Mouse (Mus musculus) C2C12 (cell line): ENCODE results near the gene Tspan15. TPM values are rescaled to one million over a fixed set of nuclear protein-coding genes. Genes with fewer than 3 reads are reported as not detected.

Experiments used
- H3K27me3 ChIP-seq: one replicate; pipeline ENCODE4 v1.6.1; 2011; ENCODE audit not compliant: control insufficient read depth, insufficient read depth, insufficient read length
- H3K36me3 ChIP-seq: one replicate; pipeline ENCODE4 v1.6.1; 2011; ENCODE audit not compliant: control insufficient read depth, insufficient read depth
- H3K4me3 ChIP-seq: one replicate; pipeline ENCODE4 v1.5.1; 2011; ENCODE audit warnings: mild to moderate bottlenecking, control low read depth; ENCODE audit not compliant: poor library complexity, insufficient read depth, severe bottlenecking
- H3K79me2 ChIP-seq: one replicate; pipeline ENCODE4 v1.6.1; 2011; ENCODE audit not compliant: control insufficient read depth, insufficient read depth
- H3K79me3 ChIP-seq: one replicate; pipeline ENCODE4 v1.6.1; 2011; ENCODE audit warnings: low read depth, control low read depth
- H3ac ChIP-seq: one replicate; pipeline ENCODE3; 2011; ENCODE audit warnings: low read depth; ENCODE audit not compliant: control insufficient read depth, insufficient read length
- CEBPB ChIP-seq: IDR thresholded peaks from one replicate; pipeline ENCODE4 v1.6.1; 2011; ENCODE audit warnings: low read depth, mild to moderate bottlenecking, control low read depth, moderate library complexity
- CTCF ChIP-seq: IDR thresholded peaks from one replicate; pipeline ENCODE4 v1.5.1; 2011; ENCODE audit not compliant: control insufficient read depth, insufficient read depth, insufficient read length
- FOSL1 ChIP-seq: IDR thresholded peaks from one replicate; pipeline ENCODE4 v1.8.0; 2011; ENCODE audit warnings: mild to moderate bottlenecking, low read length; ENCODE audit not compliant: poor library complexity, insufficient read depth, severe bottlenecking
- MAX ChIP-seq: IDR thresholded peaks from one replicate; pipeline ENCODE4 v1.6.1; 2011; ENCODE audit warnings: mild to moderate bottlenecking, control low read depth
- MYOD1 ChIP-seq: IDR thresholded peaks from one replicate; pipeline ENCODE4 v1.6.1; 2011; ENCODE audit warnings: low read depth; ENCODE audit not compliant: control insufficient read depth, insufficient read length
- MYOG ChIP-seq: IDR thresholded peaks from one replicate; pipeline ENCODE4 v1.6.1; 2011; ENCODE audit not compliant: control insufficient read depth, insufficient read length; ENCODE audit errors: extremely low read depth
- USF1 ChIP-seq: IDR thresholded peaks from one replicate; pipeline ENCODE4 v1.6.1; 2011; ENCODE audit warnings: low read depth, mild to moderate bottlenecking, control low read depth, moderate library complexity
- polyA plus RNA-seq: library from polyadenylated mRNA; unstranded; fragments of >200 nt; fragmentation: generic; extraction: Trizol; gene quantifications from one replicate; pipeline ENCODE4 v1.2.1, GENCODE M21; 2012; ENCODE audit warnings: missing spikeins

Tspan15 gene
- polyA plus RNA-seq, 1 experiment = 5.6 TPM

GRCm38 (mm10) chr10:62247156-62247555 lies 16.1 kb upstream of the Tspan15 start:
- no peaks in the 10 kb centered on the region for H3K36me3 ChIP-seq
- TF ChIP-seq MYOG (no peak), CTCF (no peak)
- H3K79me2 ChIP-seq = no peaks in the 10 kb centered on the region
- no peaks in the 10 kb centered on the region for H3K27me3 ChIP-seq
- no peak overlapping the region for H3K4me3 ChIP-seq
- no peak overlapping the region for H3ac ChIP-seq
- H3K79me3 ChIP-seq = no peaks in the 10 kb centered on the region

- no peaks in the 10 kb centered on the region for H3K79me2 ChIP-seq
- no peaks in the 10 kb centered on the region for H3K79me3 ChIP-seq
- no peak overlapping the region for H3ac ChIP-seq
- no peaks in the 10 kb centered on the region for H3K36me3 ChIP-seq
- H3K27me3 ChIP-seq = no peaks in the 10 kb centered on the region
- TF ChIP-seq CTCF = no peak
- no peak for TF ChIP-seq FOSL1
- no peak for TF ChIP-seq MYOG
- no peak for TF ChIP-seq MYOD1
- no peak for TF ChIP-seq MAX
- no peak for TF ChIP-seq USF1
- no peak for TF ChIP-seq CEBPB
- no peak overlapping the region for H3K4me3 ChIP-seq
Measured at GRCm38 (mm10) chr10:62244067-62244466, 13.0 kb upstream of the Tspan15 start.

- Histone ChIP-seq H3K79me2 (no peaks in the 10 kb centered on the region), H3ac (no peak overlapping the region), H3K27me3 (no peaks in the 10 kb centered on the region), H3K4me3 (no peak overlapping the region), H3K79me3 (no peaks in the 10 kb centered on the region), H3K36me3 (no peaks in the 10 kb centered on the region)
- no peak for TF ChIP-seq MAX
- no peak for TF ChIP-seq FOSL1
- TF ChIP-seq CTCF = no peak
- no peak for TF ChIP-seq MYOD1
- TF ChIP-seq CEBPB = no peak
- no peak for TF ChIP-seq MYOG
- no peak for TF ChIP-seq USF1
Measured at GRCm38 (mm10) chr10:62242896-62243295, 11.8 kb upstream of the Tspan15 start.

- H3ac ChIP-seq = no peak overlapping the region
- no peaks in the 10 kb centered on the region for H3K79me2 ChIP-seq
- H3K27me3 ChIP-seq = no peaks in the 10 kb centered on the region
- TF ChIP-seq CEBPB (no peak), MAX (no peak), MYOG (no peak), FOSL1 (no peak), USF1 (no peak), CTCF (no peak), MYOD1 (no peak)
- H3K79me3 ChIP-seq = no peaks in the 10 kb centered on the region
- H3K36me3 ChIP-seq = no peaks in the 10 kb centered on the region
- H3K4me3 ChIP-seq = no peak overlapping the region
Measured at GRCm38 (mm10) chr10:62242358-62242757, 11.3 kb upstream of the Tspan15 start.

GRCm38 (mm10) chr10:62239270-62239669 lies 8.2 kb upstream of the Tspan15 start:
- Histone ChIP-seq H3K79me3 (no peaks in the 10 kb centered on the region), H3K36me3 (no peaks in the 10 kb centered on the region), H3K27me3 (no peaks in the 10 kb centered on the region), H3K79me2 (no peaks in the 10 kb centered on the region), H3ac (no peak overlapping the region), H3K4me3 (no peak overlapping the region)
- TF ChIP-seq USF1 = no peak
- TF ChIP-seq FOSL1 = no peak
- TF ChIP-seq CTCF = no peak
- TF ChIP-seq MYOG = no peak
- no peak for TF ChIP-seq MAX
- no peak for TF ChIP-seq MYOD1
- no peak for TF ChIP-seq CEBPB

GRCm38 (mm10) chr10:62238688-62239087 lies 7.6 kb upstream of the Tspan15 start:
- no peaks in the 10 kb centered on the region for H3K79me3 ChIP-seq
- H3K79me2 ChIP-seq = no peaks in the 10 kb centered on the region
- no peaks in the 10 kb centered on the region for H3K36me3 ChIP-seq
- H3ac ChIP-seq = no peak overlapping the region
- TF ChIP-seq CTCF = no peak
- no peak for TF ChIP-seq CEBPB
- TF ChIP-seq USF1 = no peak
- no peak for TF ChIP-seq MYOG
- TF ChIP-seq FOSL1 = no peak
- no peak for TF ChIP-seq MYOD1
- TF ChIP-seq MAX = no peak
- H3K4me3 ChIP-seq = no peak overlapping the region
- H3K27me3 ChIP-seq = no peaks in the 10 kb centered on the region
